Mouse (Mus musculus): ENCODE measurements at regions not wholly inside any gene's neighbourhood (a gene's known extent, or its start where the extent isn't known, plus 50 kb on each side); places are given as distances from the start of the nearest gene placed in this dataset.

DNA sequence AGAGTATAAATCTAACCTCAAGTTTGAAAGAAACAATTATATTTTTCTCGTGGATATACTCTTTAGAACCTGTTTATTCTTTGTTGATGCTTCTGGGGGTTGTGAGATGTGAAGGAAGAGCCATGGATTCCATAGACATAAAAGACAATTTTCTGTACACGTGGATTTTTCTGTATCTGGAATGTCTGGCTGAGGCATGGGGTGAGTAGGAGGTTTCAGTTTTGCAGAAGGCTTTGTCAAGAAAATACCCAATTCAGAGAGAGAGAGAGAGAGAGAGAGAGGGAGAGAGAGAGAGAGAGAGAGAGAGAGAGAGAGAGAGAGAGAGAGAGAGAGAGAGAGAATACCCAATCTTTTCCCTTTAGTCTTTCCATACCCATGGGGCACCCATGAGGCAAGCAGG is 315.0 kb upstream of the Xylt1 start:
- no peak overlapping the region for H3K4me2 ChIP-seq (ENCODE audit: low read depth, low read length, severe bottlenecking)
- H3K4me1 ChIP-seq (replicated peaks; ENCODE audit: control insufficient read depth, insufficient read depth, low read length) = no peaks in the 10 kb centered on the region
- no peaks in the 10 kb centered on the region for H3K36me3 ChIP-seq (ENCODE audit: control insufficient read depth, insufficient read depth, low read length)
- no peak overlapping the region for H3K4me3 ChIP-seq (ENCODE audit: low read depth, low read length)
- DNase-seq (ENCODE audit: low spot score) (no peak), ATAC-seq (replicated peaks; ENCODE audit: low FRiP score) (no peak)
- no peaks in the 10 kb centered on the region for H3K27me3 ChIP-seq (ENCODE audit: control insufficient read depth, insufficient read depth, low read length)
- no peak overlapping the region for H3K9ac ChIP-seq (ENCODE audit: low read length)
- H3K9me3 ChIP-seq (ENCODE audit: control insufficient read depth, low read length) = no peaks in the 10 kb centered on the region
- H3K27ac ChIP-seq (ENCODE audit: low read depth, low read length) = no peak overlapping the region
- 85% methylated on average over 2 of the region's 2 CpGs for WGBS

DNA sequence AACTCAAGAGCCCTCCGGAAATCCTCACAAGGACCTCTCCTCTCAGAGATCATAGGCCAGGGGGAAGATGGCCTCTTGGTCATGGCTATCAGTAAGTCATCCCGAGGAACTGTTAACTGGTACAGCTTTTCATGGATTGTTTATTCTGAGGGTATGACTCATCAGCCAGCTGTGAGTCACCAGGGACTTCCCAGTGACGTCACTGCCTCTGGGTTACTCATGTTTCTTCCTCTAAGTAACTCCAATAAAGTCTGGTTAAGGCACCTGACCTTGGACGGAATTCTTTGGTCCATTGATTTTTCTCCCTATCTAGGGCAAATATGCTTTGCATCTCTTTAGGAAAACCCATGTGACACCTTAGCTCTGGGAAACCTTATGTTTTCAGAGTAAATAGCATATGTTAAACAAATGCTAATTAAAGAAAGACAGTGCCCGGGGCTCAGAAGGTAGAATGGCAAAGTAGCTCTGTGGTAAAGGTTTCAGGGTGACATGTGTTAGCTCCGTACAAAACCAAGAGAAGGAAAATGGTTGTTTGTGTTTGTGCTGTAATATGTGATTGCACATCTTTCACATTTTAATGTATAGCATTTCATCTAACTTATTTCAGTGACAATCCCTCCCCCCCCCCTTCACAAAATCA is 289.7 kb upstream of the Xylt1 start:
- Histone ChIP-seq H3K9ac (ENCODE audit: low read length) (no peak overlapping the region), H3K4me1 (replicated peaks; ENCODE audit: control insufficient read depth, insufficient read depth, low read length) (no peaks in the 10 kb centered on the region), H3K27ac (ENCODE audit: low read depth, low read length) (no peak overlapping the region), H3K27me3 (ENCODE audit: control insufficient read depth, insufficient read depth, low read length) (no peaks in the 10 kb centered on the region), H3K4me3 (ENCODE audit: low read depth, low read length) (no peak overlapping the region), H3K36me3 (ENCODE audit: control insufficient read depth, insufficient read depth, low read length) (no peaks in the 10 kb centered on the region), H3K4me2 (ENCODE audit: low read depth, low read length, severe bottlenecking) (no peak overlapping the region), H3K9me3 (ENCODE audit: control insufficient read depth, low read length) (no peaks in the 10 kb centered on the region)
- DNase-seq (ENCODE audit: low spot score) (no peak), ATAC-seq (replicated peaks; ENCODE audit: low FRiP score) (no peak)
- 77% methylated on average over 6 of the region's 6 CpGs for WGBS

- Histone ChIP-seq H3K4me3 (ENCODE audit: low read depth, low read length) (no peak overlapping the region), H3K36me3 (ENCODE audit: control insufficient read depth, insufficient read depth, low read length) (no peaks in the 10 kb centered on the region), H3K4me2 (ENCODE audit: low read depth, low read length, severe bottlenecking) (no peak overlapping the region), H3K27ac (ENCODE audit: low read depth, low read length) (no peak overlapping the region), H3K9me3 (ENCODE audit: control insufficient read depth, low read length) (no peaks in the 10 kb centered on the region), H3K27me3 (ENCODE audit: control insufficient read depth, insufficient read depth, low read length) (no peaks in the 10 kb centered on the region), H3K4me1 (replicated peaks; ENCODE audit: control insufficient read depth, insufficient read depth, low read length) (no peaks in the 10 kb centered on the region), H3K9ac (ENCODE audit: low read length) (no peak overlapping the region)
- 89% methylated on average over 4 of the region's 4 CpGs for WGBS
- ATAC-seq (replicated peaks; ENCODE audit: low FRiP score) (no peak), DNase-seq (ENCODE audit: low spot score) (no peak)
Observed at GRCm38 (mm10) chr7:117092860-117093259, 287.9 kb upstream of the Xylt1 start.

DNA sequence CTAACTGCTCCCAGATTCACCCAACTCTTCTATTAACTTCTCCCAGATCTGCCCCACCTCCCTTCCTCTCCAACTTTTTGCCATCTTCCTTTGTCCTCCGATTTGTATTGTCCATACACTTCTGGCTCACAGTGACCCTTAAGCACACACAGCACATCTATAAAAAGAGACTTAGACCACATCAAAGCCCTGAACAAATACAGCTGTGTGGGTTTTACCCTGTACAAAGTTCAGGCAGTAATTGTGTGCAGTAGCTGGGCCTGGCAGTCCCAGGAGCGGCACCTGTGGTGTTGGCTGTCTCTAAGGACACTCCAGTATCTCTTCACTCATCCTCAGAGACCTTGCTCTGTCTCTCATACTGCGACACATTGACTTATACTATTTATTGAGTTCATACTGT is 283.2 kb upstream of the Xylt1 start:
- Histone ChIP-seq H3K27me3 (ENCODE audit: control insufficient read depth, insufficient read depth, low read length) (no peaks in the 10 kb centered on the region), H3K4me3 (ENCODE audit: low read depth, low read length) (no peak overlapping the region), H3K4me1 (replicated peaks; ENCODE audit: control insufficient read depth, insufficient read depth, low read length) (no peaks in the 10 kb centered on the region), H3K36me3 (ENCODE audit: control insufficient read depth, insufficient read depth, low read length) (no peaks in the 10 kb centered on the region), H3K27ac (ENCODE audit: low read depth, low read length) (no peak overlapping the region), H3K9ac (ENCODE audit: low read length) (no peak overlapping the region), H3K4me2 (ENCODE audit: low read depth, low read length, severe bottlenecking) (no peak overlapping the region), H3K9me3 (ENCODE audit: control insufficient read depth, low read length) (no peaks in the 10 kb centered on the region)
- ATAC-seq (replicated peaks; ENCODE audit: low FRiP score) (no peak), DNase-seq (ENCODE audit: low spot score) (no peak)
- 76% methylated on average over 3 of the region's 3 CpGs for WGBS

DNA sequence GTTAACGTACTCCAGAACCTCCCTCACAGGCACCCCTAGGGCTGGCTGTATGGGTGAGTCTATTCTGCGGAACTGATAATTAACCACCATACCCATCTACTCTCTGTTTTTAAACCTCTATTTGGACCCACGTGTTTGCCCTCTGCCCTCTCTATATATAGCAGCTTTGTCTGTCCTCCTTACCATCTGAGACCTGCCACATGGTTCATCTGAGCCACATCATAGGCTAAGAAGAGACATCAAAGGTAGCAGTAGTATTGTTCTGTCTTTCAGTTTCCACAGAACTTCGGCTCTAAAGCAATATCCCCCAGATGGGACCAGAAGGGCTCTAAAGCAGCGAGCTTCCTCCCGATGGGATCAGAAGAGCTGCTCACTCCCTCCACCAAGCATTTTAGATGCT is 281.7 kb upstream of the Xylt1 start:
- H3K4me2 ChIP-seq (ENCODE audit: low read depth, low read length, severe bottlenecking) = no peak overlapping the region
- ATAC-seq (replicated peaks; ENCODE audit: low FRiP score) (no peak), DNase-seq (ENCODE audit: low spot score) (no peak)
- H3K9me3 ChIP-seq (ENCODE audit: control insufficient read depth, low read length) = no peaks in the 10 kb centered on the region
- no peaks in the 10 kb centered on the region for H3K36me3 ChIP-seq (ENCODE audit: control insufficient read depth, insufficient read depth, low read length)
- H3K27me3 ChIP-seq (ENCODE audit: control insufficient read depth, insufficient read depth, low read length) = no peaks in the 10 kb centered on the region
- H3K9ac ChIP-seq (ENCODE audit: low read length) = no peak overlapping the region
- WGBS = 78% methylated on average over 6 of the region's 6 CpGs
- H3K27ac ChIP-seq (ENCODE audit: low read depth, low read length) = no peak overlapping the region
- H3K4me1 ChIP-seq (replicated peaks; ENCODE audit: control insufficient read depth, insufficient read depth, low read length) = no peaks in the 10 kb centered on the region
- no peak overlapping the region for H3K4me3 ChIP-seq (ENCODE audit: low read depth, low read length)

DNA sequence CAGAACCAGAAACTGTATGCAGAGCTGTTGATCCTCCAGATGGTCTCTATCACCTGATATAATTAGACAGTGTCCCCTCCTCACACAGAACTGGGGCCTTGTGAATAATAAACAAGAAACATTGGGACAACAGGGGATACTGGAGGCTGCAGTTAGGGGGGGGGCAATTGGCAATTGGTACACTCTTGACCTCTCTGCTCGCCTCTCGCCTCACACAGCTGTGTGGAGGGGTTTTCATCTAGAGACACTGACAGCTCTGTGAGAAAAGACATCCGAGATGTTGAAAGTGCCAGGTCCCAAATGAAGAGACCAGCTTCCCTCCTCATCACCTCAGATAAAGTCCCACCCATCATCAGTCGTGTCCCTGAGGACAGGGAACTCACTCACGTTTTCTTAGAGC is 277.7 kb upstream of the Xylt1 start:
- H3K4me3 ChIP-seq (ENCODE audit: low read depth, low read length) = no peak overlapping the region
- H3K27ac ChIP-seq (ENCODE audit: low read depth, low read length) = no peak overlapping the region
- DNase-seq (ENCODE audit: low spot score) (no peak), ATAC-seq (replicated peaks; ENCODE audit: low FRiP score) (no peak)
- H3K9ac ChIP-seq (ENCODE audit: low read length) = no peak overlapping the region
- no peak overlapping the region for H3K4me2 ChIP-seq (ENCODE audit: low read depth, low read length, severe bottlenecking)
- H3K9me3 ChIP-seq (ENCODE audit: control insufficient read depth, low read length) = no peaks in the 10 kb centered on the region
- H3K4me1 ChIP-seq (replicated peaks; ENCODE audit: control insufficient read depth, insufficient read depth, low read length) = no peaks in the 10 kb centered on the region
- H3K27me3 ChIP-seq (ENCODE audit: control insufficient read depth, insufficient read depth, low read length) = no peaks in the 10 kb centered on the region
- WGBS = 78% methylated on average over 5 of the region's 5 CpGs
- no peaks in the 10 kb centered on the region for H3K36me3 ChIP-seq (ENCODE audit: control insufficient read depth, insufficient read depth, low read length)

DNA sequence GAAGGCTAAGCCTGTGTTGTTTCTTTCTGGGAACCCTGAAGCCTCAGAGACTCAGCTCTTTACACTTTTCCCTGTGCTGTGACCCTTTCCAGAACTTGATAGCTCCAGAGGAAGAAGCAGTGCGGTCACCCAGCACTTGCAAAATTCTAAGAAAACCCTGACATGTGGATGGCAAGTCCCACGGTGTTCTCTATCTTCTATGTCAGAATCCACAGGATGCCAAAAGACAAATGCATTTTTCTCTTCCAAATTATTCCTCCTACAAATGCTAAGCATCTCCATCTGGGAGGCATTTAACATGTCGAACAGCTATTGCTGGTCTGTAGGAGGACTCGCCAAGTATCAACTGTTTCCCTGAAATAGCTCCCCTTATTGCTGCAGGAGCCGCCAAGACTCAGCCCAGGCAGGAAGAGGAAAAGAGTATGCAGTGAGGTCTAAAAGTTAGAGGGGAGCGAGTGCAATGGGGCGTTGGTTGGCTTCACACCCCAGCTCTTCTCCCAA is 274.0 kb upstream of the Xylt1 start:
- H3K4me1 ChIP-seq (replicated peaks; ENCODE audit: control insufficient read depth, insufficient read depth, low read length) = no peaks in the 10 kb centered on the region
- no peak overlapping the region for H3K27ac ChIP-seq (ENCODE audit: low read depth, low read length)
- WGBS = 91% methylated on average over 7 of the region's 7 CpGs
- H3K9me3 ChIP-seq (ENCODE audit: control insufficient read depth, low read length) = no peaks in the 10 kb centered on the region
- no peak overlapping the region for H3K4me3 ChIP-seq (ENCODE audit: low read depth, low read length)
- ATAC-seq (replicated peaks; ENCODE audit: low FRiP score) = no peak
- no peaks in the 10 kb centered on the region for H3K27me3 ChIP-seq (ENCODE audit: control insufficient read depth, insufficient read depth, low read length)
- no peak overlapping the region for H3K9ac ChIP-seq (ENCODE audit: low read length)
- DNase-seq (ENCODE audit: low spot score) = no peak
- H3K4me2 ChIP-seq (ENCODE audit: low read depth, low read length, severe bottlenecking) = no peak overlapping the region
- no peaks in the 10 kb centered on the region for H3K36me3 ChIP-seq (ENCODE audit: control insufficient read depth, insufficient read depth, low read length)

- no peak overlapping the region for H3K4me3 ChIP-seq (ENCODE audit: low read depth, low read length)
- no peaks in the 10 kb centered on the region for H3K36me3 ChIP-seq (ENCODE audit: control insufficient read depth, insufficient read depth, low read length)
- DNase-seq (ENCODE audit: low spot score) (no peak), ATAC-seq (replicated peaks; ENCODE audit: low FRiP score) (no peak)
- H3K9ac ChIP-seq (ENCODE audit: low read length) = no peak overlapping the region
- no peaks in the 10 kb centered on the region for H3K27me3 ChIP-seq (ENCODE audit: control insufficient read depth, insufficient read depth, low read length)
- no peak overlapping the region for H3K4me2 ChIP-seq (ENCODE audit: low read depth, low read length, severe bottlenecking)
- 81% methylated on average over 3 of the region's 3 CpGs for WGBS
- no peaks in the 10 kb centered on the region for H3K9me3 ChIP-seq (ENCODE audit: control insufficient read depth, low read length)
- no peak overlapping the region for H3K27ac ChIP-seq (ENCODE audit: low read depth, low read length)
- H3K4me1 ChIP-seq (replicated peaks; ENCODE audit: control insufficient read depth, insufficient read depth, low read length) = no peaks in the 10 kb centered on the region
Observed at GRCm38 (mm10) chr7:117108391-117108790, 272.4 kb upstream of the Xylt1 start.

GRCm38 (mm10) chr7:117127728-117128127 is 253.1 kb upstream of the Xylt1 start:
- WGBS = 82% methylated on average over 3 of the region's 3 CpGs
- H3K9me3 ChIP-seq (ENCODE audit: control insufficient read depth, low read length) = no peaks in the 10 kb centered on the region

More at GRCm38 (mm10) chr7:117127728-117128127, 253.1 kb upstream of the Xylt1 start:
- H3K36me3 ChIP-seq (ENCODE audit: control insufficient read depth, insufficient read depth, low read length) = no peaks in the 10 kb centered on the region
- DNase-seq (ENCODE audit: low spot score) (no peak), ATAC-seq (replicated peaks; ENCODE audit: low FRiP score) (no peak)
- H3K4me3 ChIP-seq (ENCODE audit: low read depth, low read length) = no peak overlapping the region
- H3K4me2 ChIP-seq (ENCODE audit: low read depth, low read length, severe bottlenecking) = no peak overlapping the region
- no peaks in the 10 kb centered on the region for H3K27me3 ChIP-seq (ENCODE audit: control insufficient read depth, insufficient read depth, low read length)
- no peak overlapping the region for H3K27ac ChIP-seq (ENCODE audit: low read depth, low read length)
- no peak overlapping the region for H3K9ac ChIP-seq (ENCODE audit: low read length)
- H3K4me1 ChIP-seq (replicated peaks; ENCODE audit: control insufficient read depth, insufficient read depth, low read length) = no peaks in the 10 kb centered on the region

All from forebrain, embryonic 11.5 days (tissue).